Mouse (Mus musculus) liver, adult 2 months (tissue): Measurements from ENCODE around the gene Flcn.

ENCODE experiments used
- CTCF ChIP-seq: fragments of 200-500 bp; IDR thresholded peaks from 2 replicates; pipeline ENCODE4 v1.5.1; 2011; ENCODE audit warnings: low read depth, low read length, control low read depth
- POLR2A ChIP-seq: fragments of 200-500 bp; IDR thresholded peaks from 2 replicates; pipeline ENCODE4 v1.6.1; 2011; ENCODE audit warnings: low read length, control low read depth; ENCODE audit not compliant: insufficient read depth; ENCODE audit errors: extremely low read depth

- no peak for TF ChIP-seq CTCF
- TF ChIP-seq POLR2A: no peak
These were observed 31.0 kb downstream of the Flcn start for GRCm38 (mm10) chr11:59778874-59779223.
